Mouse (Mus musculus) small intestine, adult 2 months (tissue): ENCODE measurements around the gene V1ra8.

Experiments used
- CTCF ChIP-seq: fragments of 200-500 bp; IDR thresholded peaks from 2 replicates; pipeline ENCODE4 v1.5.1; 2012; ENCODE audit warnings: low read depth, mild to moderate bottlenecking, control low read depth, inconsistent platforms, low read length, moderate library complexity, mixed read lengths; ENCODE audit not compliant: insufficient replicate concordance, insufficient read length; ENCODE audit errors: extremely low read depth
- POLR2A ChIP-seq: fragments of 200-500 bp; IDR thresholded peaks from 2 replicates; pipeline ENCODE4 v1.6.1; 2012; ENCODE audit warnings: low read depth, mild to moderate bottlenecking, control low read depth, inconsistent platforms, low read length, moderate library complexity

- TF ChIP-seq CTCF (no peak), POLR2A (no peak)
Observed at GRCm38 (mm10) chr6:90232681-90233080, 30.1 kb downstream of the V1ra8 start.
